Mouse (Mus musculus) lung, embryonic 16.5 days (tissue): ENCODE results near the gene Caprin2. TPM values are rescaled to one million over a fixed set of nuclear protein-coding genes. Genes with fewer than 3 reads are reported as not detected.
"Not testable (repeated sequence)": the region's sequence is repeated elsewhere in the genome, so short reads cannot be mapped to it uniquely, and the experiment has no call there.

Source experiments
- ATAC-seq: fragments of 200-750 bp; cut with Nextera tagmentation; 2 replicates; pipeline ENCODE4 v1.8.0; 2017; ENCODE audit warnings: low read depth, mild to moderate bottlenecking, moderate library complexity
- H3K27ac ChIP-seq: fragments of 300-500 bp; sonication (generic); 2 replicates; pipeline ENCODE4 v1.5.1; 2014; ENCODE audit warnings: mild to moderate bottlenecking, control low read depth, low read length
- H3K27me3 ChIP-seq: fragments of 300-500 bp; sonication (generic); 2 replicates; pipeline ENCODE4 v1.6.1; 2014; ENCODE audit warnings: low read depth, low read length, mixed read lengths; ENCODE audit not compliant: control insufficient read depth, insufficient read depth
- H3K36me3 ChIP-seq: fragments of 300-500 bp; sonication (generic); 2 replicates; pipeline ENCODE4 v1.6.1; 2014; ENCODE audit warnings: low read length; ENCODE audit not compliant: control insufficient read depth, insufficient read depth
- H3K4me1 ChIP-seq: fragments of 300-500 bp; sonication (generic); replicated peaks from 2 replicates; pipeline ENCODE4 v1.6.1; 2014; ENCODE audit warnings: low read length, mixed read lengths; ENCODE audit not compliant: control insufficient read depth, insufficient read depth
- H3K4me2 ChIP-seq: fragments of 300-500 bp; sonication (generic); 2 replicates; pipeline ENCODE4 v1.6.1; 2014; ENCODE audit warnings: low read depth, low read length, control low read depth
- H3K4me3 ChIP-seq: fragments of 300-500 bp; sonication (generic); 2 replicates; pipeline ENCODE4 v1.5.1; 2014; ENCODE audit warnings: mild to moderate bottlenecking, low read length, control low read depth
- H3K9ac ChIP-seq: fragments of 300-500 bp; sonication (generic); 2 replicates; pipeline ENCODE4 v1.6.1; 2014; ENCODE audit warnings: low read length, control low read depth
- H3K9me3 ChIP-seq: fragments of 300-500 bp; sonication (generic); 2 replicates; pipeline ENCODE4 v1.6.1; 2016; ENCODE audit warnings: low read length; ENCODE audit not compliant: control insufficient read depth
- WGBS: fragments of 180-500 bp; shearing (Covaris S2); extraction: QIAGEN DNeasy Blood & Tissue Kit; methylation state at CpG from one replicate; pipeline ENCODE4 v1.1.7; 2014; 5-methylcytosine and 5-hydroxymethylcytosine counted together
- polyA plus RNA-seq: library from polyadenylated mRNA; unstranded; fragments of >200 nt; fragmentation: Nextera tagmentation; extraction: Ambion mirVana; gene quantifications from 2 replicates; pipeline ENCODE4 v1.2.1, GENCODE M21; 2015

Gene Caprin2
- polyA plus RNA-seq, result 14.9 and 15.2 TPM in 2 replicates

GRCm38 (mm10) chr6:148895773-148896506, at the start of gene Caprin2:
Caprin2 (minus strand) TSS chr6:148896237.
- ATAC-seq, result peak; percentile 98
- no peaks in the 10 kb centered on the region for H3K27me3 ChIP-seq
- H3K9ac ChIP-seq, result peak within 1 kb of the TSS; percentile 85
- under 1% methylated on average over 64 of the region's 65 CpGs for WGBS
- peaks cover 6% of the 10 kb centered on the region for H3K4me1 ChIP-seq
- peak within 1 kb of the TSS; percentile 94 for H3K4me2 ChIP-seq
- peak within 1 kb of the TSS; percentile 79 for H3K27ac ChIP-seq
- no peaks in the 10 kb centered on the region for H3K9me3 ChIP-seq
- H3K36me3 ChIP-seq, result no peaks in the 10 kb centered on the region
- H3K4me3 ChIP-seq, result peak within 1 kb of the TSS; percentile 87

- peak overlapping the region; percentile 96 for H3K27ac ChIP-seq
- no peaks in the 10 kb centered on the region for H3K27me3 ChIP-seq
- H3K36me3 ChIP-seq, result 0 out of 2 replicates have a peak, but pooled peaks cover 2% of the 10 kb centered on the region
- H3K9ac ChIP-seq, result peak overlapping the region; percentile 97
- H3K4me3 ChIP-seq, result peak overlapping the region; percentile 94
- peak overlapping the region; percentile 87 for H3K4me2 ChIP-seq
- peaks cover 14% of the 10 kb centered on the region; the same call in 1 of the 2 replicates for H3K4me1 ChIP-seq
- no peaks in the 10 kb centered on the region for H3K9me3 ChIP-seq
- under 1% methylated on average over 89 of the region's 92 CpGs for WGBS
- peak; percentile 70 for ATAC-seq
These were observed 48.9 kb upstream of the Caprin2 start for GRCm38 (mm10) chr6:148944767-148945508.

- Histone ChIP-seq H3K4me3 (peak overlapping the region; percentile 94), H3K9ac (peak overlapping the region; percentile 97), H3K27ac (peak overlapping the region; percentile 96), H3K4me1 (peaks cover 14% of the 10 kb centered on the region; the same call in 1 of the 2 replicates), H3K4me2 (peak overlapping the region; percentile 87), H3K27me3 (no peaks in the 10 kb centered on the region), H3K9me3 (no peaks in the 10 kb centered on the region), H3K36me3 (0 out of 2 replicates have a peak, but pooled peaks cover 2% of the 10 kb centered on the region)
- ATAC-seq, result no peak; the same call in none of the 2 replicates
- WGBS, result 0% methylated on average over 21 of the region's 30 CpGs
These were observed 48.3 kb upstream of the Caprin2 start for GRCm38 (mm10) chr6:148944344-148944766.

GRCm38 (mm10) chr6:148943695-148944094, 47.7 kb upstream of the Caprin2 start:
- peak overlapping the region; percentile 97 for H3K9ac ChIP-seq

GRCm38 (mm10) chr6:148942406-148942805, 46.4 kb upstream of the Caprin2 start:
- H3K4me2 ChIP-seq, result no peak overlapping the region
- H3K9ac ChIP-seq, result no peak overlapping the region
- H3K4me3 ChIP-seq, result no peak overlapping the region
- no peaks in the 10 kb centered on the region for H3K9me3 ChIP-seq
- H3K36me3 ChIP-seq, result 0 out of 2 replicates have a peak, but pooled peaks cover 2% of the 10 kb centered on the region
- H3K4me1 ChIP-seq, result peaks cover 16% of the 10 kb centered on the region; the same call in 1 of the 2 replicates
- no peak for ATAC-seq
- no peaks in the 10 kb centered on the region for H3K27me3 ChIP-seq
- 67% methylated on average over 4 of the region's 4 CpGs for WGBS
- H3K27ac ChIP-seq, result no peak overlapping the region

More at GRCm38 (mm10) chr6:148943695-148944094, 47.7 kb upstream of the Caprin2 start:
- ATAC-seq, result no peak
- H3K27me3 ChIP-seq, result no peaks in the 10 kb centered on the region
- WGBS, result 12% methylated on average over 3 of the region's 3 CpGs
- H3K4me3 ChIP-seq, result peak overlapping the region; percentile 94
- H3K4me2 ChIP-seq, result peak overlapping the region; percentile 87
- H3K27ac ChIP-seq, result peak overlapping the region; percentile 96
- peaks cover 14% of the 10 kb centered on the region; the same call in 1 of the 2 replicates for H3K4me1 ChIP-seq
- no peaks in the 10 kb centered on the region for H3K9me3 ChIP-seq
- H3K36me3 ChIP-seq, result 0 out of 2 replicates have a peak, but pooled peaks cover 2% of the 10 kb centered on the region

GRCm38 (mm10) chr6:148941880-148942279, 45.8 kb upstream of the Caprin2 start:
- H3K4me1 ChIP-seq, result peaks cover 16% of the 10 kb centered on the region; the same call in 1 of the 2 replicates
- no peak overlapping the region for H3K4me3 ChIP-seq
- H3K36me3 ChIP-seq, result 0 out of 2 replicates have a peak, but pooled peaks cover 2% of the 10 kb centered on the region
- no peaks in the 10 kb centered on the region for H3K9me3 ChIP-seq
- H3K27ac ChIP-seq, result no peak overlapping the region
- no peak overlapping the region for H3K4me2 ChIP-seq
- ATAC-seq, result no peak
- H3K27me3 ChIP-seq, result no peaks in the 10 kb centered on the region
- 51% methylated on average over 5 of the region's 5 CpGs for WGBS
- no peak overlapping the region for H3K9ac ChIP-seq

- peaks cover 16% of the 10 kb centered on the region; the same call in 1 of the 2 replicates for H3K4me1 ChIP-seq
- ATAC-seq, H3K27me3 ChIP-seq, H3K4me3 ChIP-seq, H3K36me3 ChIP-seq, H3K4me2 ChIP-seq, H3K9me3 ChIP-seq, H3K27ac ChIP-seq, H3K9ac ChIP-seq: not testable (repeated sequence)
- 81% methylated on average over 2 of the region's 3 CpGs for WGBS
These were observed 44.3 kb upstream of the Caprin2 start for GRCm38 (mm10) chr6:148940383-148940782.

GRCm38 (mm10) chr6:148937693-148938092, 41.7 kb upstream of the Caprin2 start:
- Histone ChIP-seq H3K27me3 (no peaks in the 10 kb centered on the region), H3K4me3 (no peak overlapping the region), H3K36me3 (0 out of 2 replicates have a peak, but pooled peaks cover 2% of the 10 kb centered on the region), H3K4me1 (peaks cover 18% of the 10 kb centered on the region), H3K9ac (no peak overlapping the region), H3K27ac (no peak overlapping the region), H3K9me3 (no peaks in the 10 kb centered on the region), H3K4me2 (no peak overlapping the region)
- no peak for ATAC-seq
- WGBS, result 26% methylated on average over 1 of the region's 1 CpGs
